Mouse (Mus musculus) ES-CJ7 (cell line): Measurements from ENCODE around the gene Gm37240.

Source experiments
- DNase-seq: peaks from one replicate; pipeline ENCODE4 v3.0.0; 2011; ENCODE audit warnings: low read depth, low spot score

Gene Gm37240

DNA sequence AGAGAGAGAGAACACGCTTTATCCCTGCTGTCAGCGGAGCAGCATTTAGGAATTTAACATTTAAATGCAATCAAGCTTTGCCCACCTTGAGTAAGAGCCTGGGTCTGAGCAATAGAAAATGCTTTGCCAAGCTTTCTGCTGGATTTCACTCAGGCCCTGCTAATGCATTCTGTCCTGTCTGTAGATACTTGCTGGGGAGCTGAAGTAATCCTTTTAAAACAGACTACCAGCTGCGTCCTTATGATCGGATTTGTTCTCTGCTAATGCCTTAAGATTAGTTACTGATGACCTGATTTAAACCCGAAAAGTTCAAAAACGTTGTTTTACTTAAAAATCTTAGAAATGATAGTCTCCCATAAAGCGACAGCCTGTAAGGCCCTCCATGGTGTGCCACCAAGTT, 206.2 kb downstream of the Gm37240 start:
- no peak for DNase-seq

DNA sequence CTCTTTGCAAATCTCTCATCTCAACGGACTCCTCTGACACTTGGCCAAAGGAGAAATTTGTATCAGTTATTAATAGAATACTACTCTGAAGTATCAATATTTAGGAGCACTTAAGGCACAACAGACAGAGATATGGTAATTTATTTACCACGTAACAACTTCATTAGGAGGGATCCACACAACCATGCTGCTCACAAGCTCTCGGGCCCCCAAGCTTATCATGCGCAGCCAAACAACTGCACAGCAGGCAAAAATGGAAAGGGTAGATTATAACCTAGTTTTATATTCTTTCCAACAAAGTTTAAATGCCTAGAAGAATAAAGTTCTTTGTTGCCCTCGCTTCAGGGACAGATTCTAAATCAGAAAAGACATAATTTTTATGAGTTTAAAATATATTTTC, 207.4 kb downstream of the Gm37240 start:
- DNase-seq = no peak

DNA sequence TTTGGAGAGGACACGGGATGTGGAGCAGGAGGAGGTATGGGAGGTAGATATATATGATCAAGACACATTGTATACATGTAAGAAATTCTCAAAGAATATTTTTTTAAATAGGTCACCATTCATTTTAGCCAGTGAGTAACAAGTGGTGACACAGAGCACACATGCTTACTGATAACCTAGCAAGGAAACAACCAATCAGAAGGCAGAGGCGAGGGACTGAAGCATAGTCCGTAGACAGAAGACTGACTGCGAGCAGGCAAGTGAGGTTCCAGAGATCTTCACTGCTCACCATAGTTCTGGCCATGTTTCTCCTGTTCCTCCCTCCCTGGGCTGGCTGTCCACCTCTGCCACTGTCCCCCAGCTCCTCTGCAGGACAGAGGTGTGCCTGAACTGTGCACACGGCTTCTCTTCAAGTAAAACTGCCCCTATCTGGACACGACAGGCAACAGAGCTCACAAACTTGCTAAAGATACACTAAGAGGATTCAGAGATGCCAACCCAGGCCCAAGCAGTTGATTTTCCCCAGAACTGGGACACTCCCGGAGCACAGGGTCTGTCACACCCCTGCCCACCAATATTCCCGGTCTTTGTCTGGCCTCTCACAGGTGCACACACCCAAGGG, 207.9 kb downstream of the Gm37240 start:
- DNase-seq = no peak

DNA sequence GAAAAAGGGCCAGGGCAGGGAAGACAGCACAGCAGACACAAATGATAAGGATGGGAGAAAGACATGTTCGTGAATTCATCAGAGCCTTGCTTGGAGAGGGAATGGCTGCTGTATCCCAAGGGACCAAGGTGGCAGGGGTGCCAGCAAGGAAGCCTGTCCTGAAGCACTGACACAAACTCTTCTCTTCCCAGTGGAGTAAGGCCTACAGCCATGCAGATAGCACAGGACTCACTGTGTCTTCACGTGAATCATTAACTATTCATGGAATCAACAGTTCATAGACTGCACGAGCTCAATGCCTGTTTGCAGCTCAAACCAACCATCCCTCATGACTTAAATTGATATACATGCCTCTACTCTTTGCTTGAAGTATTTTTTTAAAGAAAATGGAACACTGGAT, 209.4 kb downstream of the Gm37240 start:
- DNase-seq = no peak

DNA sequence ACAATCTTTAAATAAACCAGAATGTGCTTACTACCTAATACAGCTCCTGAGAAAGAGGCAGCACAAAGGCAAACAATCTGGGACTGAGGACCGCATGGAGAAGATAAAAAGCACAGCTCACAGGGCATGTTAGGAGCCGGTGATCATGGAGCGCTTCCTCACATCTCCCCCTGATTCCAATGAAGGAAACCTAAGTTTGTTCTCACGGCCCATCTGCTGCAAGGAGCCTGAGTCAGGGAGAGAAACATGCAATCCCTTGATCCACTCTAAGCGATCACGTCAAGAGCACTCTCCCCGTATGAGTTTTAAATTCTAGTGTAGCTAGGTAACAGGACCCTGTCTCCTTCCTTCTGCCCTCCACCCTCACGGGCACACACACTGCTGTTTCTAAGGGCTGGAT, 210.2 kb downstream of the Gm37240 start:
- no peak for DNase-seq

DNA sequence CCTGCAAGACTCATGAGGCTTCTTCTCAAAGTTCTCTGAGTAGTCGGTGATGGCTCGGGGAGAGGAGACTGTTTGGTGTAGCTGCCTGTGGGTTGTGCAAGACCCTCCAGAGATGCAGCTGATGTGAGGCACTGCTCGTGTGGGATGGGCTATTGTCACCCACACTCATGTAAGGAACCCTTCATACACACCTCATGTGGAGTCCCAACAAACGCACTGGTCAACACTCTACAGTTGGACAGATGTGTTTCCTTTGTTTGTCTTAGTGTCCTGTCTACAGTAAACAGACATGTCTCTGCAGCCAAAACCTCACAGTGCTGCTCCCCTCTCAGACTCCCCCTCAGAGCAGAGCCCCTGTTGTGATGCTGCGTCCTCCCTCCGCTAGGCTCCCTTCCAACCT, 217.5 kb downstream of the Gm37240 start:
- no peak for DNase-seq

DNA sequence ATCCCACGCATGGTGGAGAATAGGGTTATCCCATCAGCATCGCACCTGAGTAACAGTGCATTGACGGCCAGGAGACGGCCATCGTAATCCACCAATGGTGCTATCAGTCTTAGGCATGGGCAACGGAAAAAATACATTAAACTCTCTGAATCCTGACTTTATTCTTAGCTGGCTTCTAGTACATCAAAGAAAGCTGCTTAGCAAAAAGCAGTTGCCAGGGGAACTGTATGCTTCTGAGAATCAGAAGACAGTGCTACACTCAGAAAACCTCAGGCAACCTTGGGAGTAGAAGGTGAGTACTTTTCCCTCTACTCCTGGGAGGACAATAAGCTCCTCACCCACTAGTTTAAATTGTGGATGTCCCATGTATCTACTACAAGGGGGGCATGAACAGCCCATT, 219.6 kb downstream of the Gm37240 start:
- no peak for DNase-seq

DNA sequence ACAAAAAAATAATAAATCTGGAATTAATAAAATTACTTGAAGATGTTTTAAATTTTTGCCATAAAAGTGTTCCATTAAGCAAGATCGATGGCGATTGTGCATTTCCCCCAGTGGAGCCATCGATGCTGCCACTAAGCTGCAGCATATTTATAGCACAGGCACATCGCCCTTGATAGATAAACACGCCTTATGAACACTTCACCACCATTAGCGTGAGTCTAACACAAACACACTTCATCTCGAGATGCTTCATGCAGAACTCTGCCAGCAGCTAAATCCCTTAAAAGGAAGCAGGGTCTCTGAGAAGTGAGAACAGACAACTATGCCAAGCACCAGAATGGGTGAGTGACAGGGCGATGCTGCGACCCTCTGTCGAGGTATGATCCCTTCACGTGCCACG, 220.6 kb downstream of the Gm37240 start:
- DNase-seq = no peak

DNA sequence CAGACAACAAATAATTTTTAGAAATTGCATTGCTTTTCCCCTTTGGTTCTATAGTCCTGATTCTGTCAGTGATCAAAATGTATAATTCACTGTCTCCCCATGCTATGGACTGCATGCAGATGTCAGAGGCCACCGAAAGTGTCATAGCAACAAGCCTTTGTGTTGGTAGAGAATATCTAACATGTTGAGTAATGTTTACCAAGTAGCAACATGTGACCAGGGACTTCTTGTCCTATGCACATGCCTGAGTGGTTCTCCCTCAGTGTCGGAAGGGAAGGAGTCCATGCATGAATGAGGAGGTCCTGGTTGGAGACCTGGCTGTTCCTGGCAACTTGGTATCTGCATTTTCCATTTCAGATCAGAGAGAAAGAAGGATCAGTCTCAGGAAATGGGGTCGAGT, 221.2 kb downstream of the Gm37240 start:
- DNase-seq = no peak

DNA sequence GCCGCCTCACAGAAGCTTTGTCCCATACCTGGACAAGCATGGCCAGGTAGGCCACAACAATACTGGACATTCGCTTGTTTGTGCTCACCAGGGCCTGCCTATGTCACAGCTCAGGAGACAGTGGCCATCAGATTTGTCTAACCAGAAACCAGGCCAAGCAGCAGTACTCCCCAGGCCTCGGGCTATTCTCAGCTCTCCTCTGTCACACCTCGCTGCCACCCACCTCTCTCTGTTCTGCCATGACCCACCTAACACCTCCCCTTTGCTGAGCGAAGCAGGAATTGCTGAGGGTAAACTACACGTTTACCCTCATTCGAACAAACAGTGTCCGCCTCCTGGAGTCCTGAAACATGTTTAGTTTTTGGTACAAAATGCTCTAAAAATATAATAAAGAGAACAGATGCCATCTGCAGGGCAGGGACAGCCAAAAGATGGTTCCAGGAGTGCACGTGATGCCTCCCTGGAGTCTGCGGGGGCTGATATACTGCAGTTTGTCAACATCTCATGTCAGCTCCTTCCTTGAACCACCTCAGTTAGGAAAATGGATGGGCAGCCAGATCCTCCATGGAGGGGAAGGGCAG, 222.6 kb downstream of the Gm37240 start:
- no peak for DNase-seq

DNA sequence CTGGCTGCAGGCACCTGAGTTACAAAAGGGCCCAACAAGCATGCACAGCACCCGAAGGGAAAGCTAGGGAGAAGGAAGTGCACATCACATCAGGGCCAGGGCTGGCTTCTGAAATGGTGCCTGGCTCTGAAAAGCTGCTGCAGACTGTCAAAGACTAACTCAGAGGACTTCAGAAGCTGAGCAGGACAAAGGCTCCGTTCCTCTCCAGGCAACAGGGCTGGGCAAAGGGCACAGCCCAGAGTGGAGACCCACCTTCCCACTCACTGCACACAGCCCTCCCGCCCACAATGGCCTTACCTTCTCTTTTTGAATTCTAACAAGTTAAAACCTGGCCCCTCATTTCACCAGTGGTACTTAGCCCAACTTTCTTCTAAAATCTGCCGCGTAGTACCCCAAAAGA, 223.5 kb downstream of the Gm37240 start:
- no peak for DNase-seq

DNA sequence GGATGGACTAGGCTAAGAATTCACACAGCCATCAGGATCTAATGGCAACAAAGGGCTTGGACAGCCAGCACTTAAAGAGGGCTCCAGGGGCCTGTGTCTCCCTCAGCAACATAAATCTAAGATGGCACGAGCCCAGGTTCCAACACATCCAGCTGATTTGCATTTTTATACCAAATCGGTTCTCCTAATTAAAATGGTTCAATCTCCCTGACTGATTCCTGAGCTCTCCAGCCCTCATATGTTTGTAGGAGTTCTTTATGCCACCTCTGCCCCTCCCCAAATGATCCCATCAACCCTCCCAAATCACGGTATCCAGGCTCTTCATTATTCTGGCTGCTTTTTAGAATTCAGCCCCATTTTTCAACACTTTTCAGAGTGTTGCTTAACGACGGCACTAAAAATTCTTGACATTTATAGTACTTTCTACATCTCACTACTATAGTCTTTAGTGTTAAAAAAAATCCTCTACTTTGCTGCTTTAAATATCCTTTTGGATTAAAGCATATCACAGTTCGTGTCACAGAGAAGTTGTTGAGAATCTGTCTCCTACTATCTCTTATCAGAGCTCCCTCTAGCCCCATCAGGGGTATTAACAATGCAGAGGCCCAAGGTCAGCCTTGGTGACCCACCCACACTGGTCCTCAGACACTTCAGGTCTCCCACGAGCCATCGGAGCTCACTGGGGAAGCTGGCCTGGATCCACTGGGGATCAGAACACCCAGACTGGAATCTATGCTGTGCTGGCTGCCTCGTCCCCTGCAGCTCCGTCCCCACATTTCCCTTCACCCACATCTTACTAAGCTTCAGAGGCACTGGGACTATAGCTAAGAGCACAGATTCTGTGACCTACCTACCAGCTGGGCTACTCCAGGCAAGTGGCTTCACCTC, 225.1 kb downstream of the Gm37240 start:
- DNase-seq = no peak

DNA sequence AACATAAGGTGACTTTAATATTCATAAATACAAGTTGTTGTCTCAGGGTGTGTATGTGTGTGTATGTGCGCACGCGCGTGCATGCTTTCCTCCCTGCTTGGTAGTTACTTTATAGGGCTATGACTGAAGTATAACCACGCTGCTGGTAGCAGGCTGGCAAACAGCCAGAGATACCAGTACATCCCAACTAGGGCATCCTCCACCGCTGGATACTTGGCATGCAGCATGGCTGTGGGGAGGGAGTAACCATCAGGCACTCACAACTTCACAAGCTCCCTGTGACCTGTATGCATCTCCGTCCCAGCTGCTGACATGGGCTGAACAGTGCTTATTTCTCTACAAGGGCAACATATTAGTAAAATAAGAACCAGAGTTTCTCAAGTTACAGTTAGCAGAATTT, 227.6 kb downstream of the Gm37240 start:
- no peak for DNase-seq

DNA sequence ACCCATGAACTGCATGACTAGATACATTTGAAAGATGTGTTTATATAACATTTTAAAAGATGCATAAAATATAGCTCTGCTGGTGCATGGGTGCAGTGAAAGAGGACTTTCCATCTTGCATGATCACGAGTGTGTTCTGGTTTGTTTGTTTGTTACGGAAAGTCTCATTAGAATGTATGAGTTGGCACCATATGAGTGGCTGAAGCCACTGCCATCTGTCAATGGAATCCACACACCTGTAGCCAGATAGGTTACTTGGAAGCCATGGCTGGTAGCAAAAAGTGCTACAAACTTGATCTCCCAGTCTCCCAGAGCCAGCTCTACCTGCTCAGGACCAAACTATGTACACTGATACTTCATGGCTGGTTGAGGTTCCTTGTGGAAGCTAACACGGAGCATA, 231.8 kb downstream of the Gm37240 start:
- DNase-seq = no peak

DNA sequence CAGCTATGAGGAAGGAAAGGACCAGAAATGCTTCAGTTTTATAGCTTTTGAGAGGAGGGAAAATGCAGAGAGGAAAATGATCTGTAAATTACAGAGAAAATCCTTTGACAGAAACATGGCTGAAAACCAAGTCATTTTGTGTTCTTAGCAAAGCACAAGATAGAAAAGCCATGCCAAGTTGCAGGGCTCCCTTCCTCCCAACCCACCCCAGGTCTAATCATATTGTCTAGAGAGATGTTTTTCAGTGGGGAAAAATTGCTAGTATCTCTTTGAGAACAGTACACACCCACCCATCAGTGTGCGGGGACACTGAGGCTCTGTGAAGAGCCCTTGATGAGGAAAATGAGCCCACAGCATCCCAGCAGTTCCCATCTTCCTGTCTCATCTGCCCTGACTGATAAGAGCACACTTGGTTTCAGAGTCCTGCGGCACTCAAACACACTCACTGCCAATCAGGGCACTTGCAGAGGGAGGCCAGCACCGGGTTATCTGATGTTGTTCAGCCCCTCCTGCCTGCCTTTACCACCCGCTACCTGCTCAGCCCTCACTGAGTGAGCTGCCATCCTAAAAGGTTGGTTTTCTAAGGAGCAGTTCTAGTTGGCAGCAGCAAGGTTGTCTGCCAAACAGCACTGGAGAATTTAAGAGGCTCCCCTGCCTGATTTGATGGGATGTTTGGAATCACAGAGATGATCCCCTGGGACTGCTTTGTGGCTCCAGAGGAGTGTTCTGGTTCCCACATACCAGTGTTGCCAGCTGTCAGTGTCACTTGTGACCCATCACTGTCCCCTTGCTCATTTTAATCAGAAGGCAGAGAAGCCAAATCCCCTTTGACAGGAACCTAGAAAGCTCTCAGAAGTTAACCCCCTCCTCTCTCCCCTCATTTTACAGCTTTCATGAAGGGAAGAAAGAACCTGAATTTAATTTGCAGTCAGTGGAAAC, 234.3 kb downstream of the Gm37240 start:
- DNase-seq = no peak

DNA sequence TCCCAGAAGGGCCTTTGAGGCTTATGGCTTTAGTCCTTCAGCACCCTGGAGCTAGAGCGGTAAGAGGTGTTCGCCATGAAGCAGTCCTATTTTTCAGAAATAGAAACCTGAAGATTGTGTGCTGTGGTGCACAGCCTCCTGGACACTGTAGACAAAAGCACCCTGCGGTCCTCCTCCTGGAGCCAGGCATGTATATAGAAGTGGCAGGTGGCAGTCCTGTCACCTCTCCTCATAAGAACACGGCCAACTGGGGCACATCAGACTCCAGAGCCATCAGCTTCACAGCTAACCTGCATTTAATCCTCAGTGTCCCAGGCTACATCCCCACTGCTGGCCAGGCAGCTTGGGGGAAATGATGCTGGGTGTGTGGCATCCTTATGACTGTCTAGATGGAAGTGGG, 238.1 kb downstream of the Gm37240 start:
- DNase-seq = no peak

DNA sequence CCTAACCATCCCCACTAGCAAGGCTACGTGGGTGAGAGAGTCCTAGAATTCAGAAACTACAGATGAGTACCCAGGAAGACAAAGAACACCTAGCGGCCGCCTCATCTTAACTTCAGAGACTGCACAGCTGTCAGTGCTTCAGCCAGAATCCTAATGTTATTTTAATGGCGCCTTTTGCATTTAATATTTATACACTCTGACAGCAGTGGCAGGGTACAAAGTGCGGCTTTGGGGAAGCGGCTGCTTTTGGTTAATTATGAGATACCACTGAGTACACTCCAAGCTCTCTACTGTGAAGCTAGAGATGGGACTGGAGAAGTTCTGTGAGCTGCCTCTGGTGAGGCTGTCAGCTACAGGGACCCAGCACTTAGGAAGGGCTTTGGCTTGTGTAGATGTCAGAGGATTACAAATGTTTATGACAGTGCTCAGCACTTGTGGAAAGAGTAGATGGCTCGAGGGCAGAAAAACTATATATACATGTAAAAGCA, 241.8 kb downstream of the Gm37240 start:
- no peak for DNase-seq

DNA sequence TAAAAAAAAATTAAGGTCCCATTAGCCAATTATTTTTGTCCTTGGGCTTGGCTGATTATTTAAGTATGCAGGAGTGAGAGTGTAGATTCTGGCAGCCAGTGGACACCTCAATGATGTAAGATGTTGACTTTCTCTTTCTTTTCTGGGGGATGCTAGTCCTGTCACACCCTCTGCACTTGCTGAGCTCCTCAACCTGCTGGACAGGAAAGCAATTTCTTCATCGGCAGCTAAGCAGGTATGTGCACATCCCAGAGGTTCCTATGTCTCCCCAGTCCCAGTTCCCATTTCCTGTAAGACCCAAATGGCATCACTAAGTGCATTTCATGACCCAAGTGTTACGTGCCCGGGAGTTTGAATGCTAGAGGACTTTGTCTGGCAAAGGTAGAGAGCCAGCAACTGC, 242.5 kb downstream of the Gm37240 start:
- no peak for DNase-seq

DNA sequence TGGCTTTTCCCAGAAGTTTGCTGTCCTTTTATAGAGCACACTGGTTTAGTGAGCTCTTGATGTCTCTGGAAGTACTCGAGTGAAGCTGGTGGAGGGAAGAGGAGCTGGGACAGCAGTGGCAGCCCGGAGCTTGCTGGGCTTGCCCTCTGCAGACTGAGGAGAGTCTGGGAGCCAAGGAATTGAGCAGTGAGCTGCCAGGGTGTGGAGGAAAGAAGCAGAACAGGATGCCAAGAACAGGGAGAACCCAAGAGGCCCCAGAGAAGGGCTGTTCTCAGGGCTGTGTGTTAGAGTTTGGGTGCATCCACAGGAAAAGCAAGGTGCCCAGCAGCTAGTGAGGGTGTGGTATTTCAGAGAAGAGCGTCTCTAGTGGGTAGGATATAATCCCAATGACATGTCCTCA, 245.6 kb downstream of the Gm37240 start:
- no peak for DNase-seq

DNA sequence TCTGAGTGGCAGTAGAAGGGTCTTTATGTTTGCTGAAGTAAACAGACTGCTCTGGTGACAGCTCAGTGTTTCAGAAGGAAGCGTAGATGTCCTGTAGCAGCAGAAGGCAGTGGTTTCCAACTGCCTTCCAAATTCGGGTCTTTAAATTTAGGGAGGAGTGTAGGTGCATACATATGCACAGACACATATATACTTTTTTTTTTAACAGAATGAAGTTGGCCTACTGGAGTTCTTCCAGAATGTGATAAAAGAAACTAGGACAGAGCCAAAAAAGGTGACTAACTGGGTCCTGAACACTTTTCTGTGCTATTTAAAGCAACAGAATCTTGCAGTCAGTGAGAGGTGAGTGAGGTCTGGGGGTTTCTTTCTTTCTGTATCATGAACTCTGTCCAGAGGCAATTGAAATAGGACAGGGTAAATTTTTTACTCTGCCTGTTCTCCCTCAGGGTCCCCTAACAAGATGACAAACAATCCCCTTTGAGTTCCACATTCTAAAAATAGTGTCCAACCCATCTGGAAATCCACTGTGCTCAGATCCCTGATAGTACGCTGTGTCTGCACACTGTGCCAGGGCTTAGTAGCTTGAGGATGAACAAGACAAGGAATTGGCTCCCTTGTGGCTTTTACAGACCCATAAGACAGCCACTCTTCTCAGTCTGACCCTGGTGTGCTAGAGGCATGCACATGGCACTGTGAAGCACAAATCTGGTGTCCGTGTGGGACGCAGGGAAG, 250.4 kb downstream of the Gm37240 start:
- no peak for DNase-seq

DNA sequence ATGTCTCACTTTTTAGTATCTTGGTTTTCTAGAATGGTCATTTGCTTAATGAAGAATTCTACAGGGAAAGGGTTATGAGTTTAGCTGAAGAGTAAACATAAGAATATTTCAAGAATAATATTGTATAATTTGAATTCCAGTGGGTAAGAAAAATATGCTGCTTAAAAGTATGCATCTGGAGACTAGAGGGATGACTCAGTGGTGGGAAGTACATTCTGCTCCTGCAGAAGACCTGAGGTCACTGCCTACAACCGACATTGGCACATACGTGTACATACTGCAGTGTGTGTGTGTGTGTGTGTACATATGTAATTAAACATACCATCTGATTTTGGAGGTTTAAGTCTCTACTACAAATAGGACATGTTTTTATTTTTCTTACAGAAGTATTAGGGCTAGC, 251.7 kb downstream of the Gm37240 start:
- no peak for DNase-seq
